In genomic region chr5:145116316-145116715, GRCm38 (mm10) we compare ENCODE assay signal across 8 mouse cellular contexts. TPM values are rescaled to one million over a fixed set of nuclear protein-coding genes. Genes with fewer than 3 reads are reported as not detected.
A peak's percentile ranks its signal among the peaks of the same experiment; 100 is the strongest.
DNase-seq lines count a peak whose midpoint lies in the region; ATAC-seq and TF ChIP-seq lines count a peak whose summit lies in the region.

No protein-coding gene starts in this region.

- no peaks in the 10 kb centered on the region for H3K9me3 ChIP-seq in hindbrain, embryonic 15.5 days
- H3K9me3 ChIP-seq in hindbrain, embryonic 16.5 days (ENCODE audit: control insufficient read depth, low read length) = no peaks in the 10 kb centered on the region
- no peaks in the 10 kb centered on the region for H3K9me3 ChIP-seq in heart, embryonic 14.5 days (ENCODE audit: control insufficient read depth, low read length)
- no peaks in the 10 kb centered on the region for H3K9me3 ChIP-seq in limb, embryonic 10.5 days (replicated peaks)

- no peak overlapping the region for H3K4me3 ChIP-seq in hindbrain, embryonic 15.5 days
- no peak overlapping the region for H3K4me3 ChIP-seq in hindbrain, embryonic 16.5 days (ENCODE audit: low read length)
- peak overlapping the region; percentile 68 for H3K4me3 ChIP-seq in bone marrow, adult 2 months (replicated peaks; ENCODE audit: control insufficient read depth, low read depth, low read length)
- H3K4me3 ChIP-seq in heart, embryonic 14.5 days (ENCODE audit: control insufficient read depth in 1 of 2, insufficient read depth in 1 of 2, low read depth in 1 of 2, low read length in 2 of 2) = peak overlapping the region in 1 of 2 experiments; percentile 20; a peak in 2 of 4 replicates
- H3K4me3 ChIP-seq in limb, embryonic 10.5 days = no peak overlapping the region
- peak overlapping the region; percentile 84 for H3K4me3 ChIP-seq in myocyte

- H3K27ac ChIP-seq in hindbrain, embryonic 15.5 days (replicated peaks) = 0 out of 2 replicates have a peak overlapping the region, but pooled peaks have one; percentile 1
- no peak overlapping the region; the same call in 1 of the 2 replicates for H3K27ac ChIP-seq in hindbrain, embryonic 16.5 days (ENCODE audit: low read depth, low read length)
- H3K27ac ChIP-seq in bone marrow, adult 2 months (ENCODE audit: control insufficient read depth, insufficient read depth, low read depth, low read length, poor library complexity) = peak overlapping the region; percentile 99
- H3K27ac ChIP-seq in heart, embryonic 14.5 days (replicated peaks in 1 of 2; ENCODE audit: control insufficient read depth in 1 of 2, insufficient read depth in 1 of 2, low read depth in 2 of 2, low read length in 2 of 2) = peak overlapping the region; percentile 65 to 77
- H3K27ac ChIP-seq in limb, embryonic 10.5 days = peak overlapping the region; percentile 58

- H3K4me2 ChIP-seq in hindbrain, embryonic 15.5 days = peak overlapping the region; percentile 11; the same call in 1 of the 2 replicates
- H3K4me2 ChIP-seq in hindbrain, embryonic 16.5 days (ENCODE audit: low read length) = no peak overlapping the region
- H3K4me2 ChIP-seq in heart, embryonic 14.5 days (ENCODE audit: low read length) = peak overlapping the region; percentile 89
- H3K4me2 ChIP-seq in myocyte (ENCODE audit: low read depth) = peak overlapping the region; percentile 79

- peak; percentile 41 for DNase-seq in limb, embryonic 10.5 days (ENCODE audit: low spot score)
- no peak for DNase-seq in cerebellum, adult 18-20 months
- no peak for DNase-seq in cerebellum, postnatal 10 days

- peaks cover 11% of the 10 kb centered on the region; the same call in 1 of the 2 replicates for H3K27me3 ChIP-seq in hindbrain, embryonic 15.5 days
- peaks cover 5% of the 10 kb centered on the region; the same call in 1 of the 2 replicates for H3K27me3 ChIP-seq in hindbrain, embryonic 16.5 days (replicated peaks; ENCODE audit: control insufficient read depth, insufficient read depth, low read length)
- H3K27me3 ChIP-seq in heart, embryonic 14.5 days (ENCODE audit: control insufficient read depth, insufficient read depth, low read length) = no peaks in the 10 kb centered on the region
- H3K27me3 ChIP-seq in limb, embryonic 10.5 days (ENCODE audit: low read depth, poor library complexity, severe bottlenecking) = peaks cover 8% of the 10 kb centered on the region; the same call in 1 of the 2 replicates
- no peaks in the 10 kb centered on the region for H3K27me3 ChIP-seq in myocyte (ENCODE audit: control insufficient read depth, insufficient read depth, insufficient read length)

- peaks cover 64% of the 10 kb centered on the region for H3K79me2 ChIP-seq in myocyte (ENCODE audit: control insufficient read depth, insufficient read depth)

- no peaks in the 10 kb centered on the region for H3K36me3 ChIP-seq in hindbrain, embryonic 15.5 days
- no peaks in the 10 kb centered on the region for H3K36me3 ChIP-seq in hindbrain, embryonic 16.5 days (ENCODE audit: control insufficient read depth, insufficient read depth, low read length)
- H3K36me3 ChIP-seq in heart, embryonic 14.5 days (ENCODE audit: control insufficient read depth, insufficient read depth, low read length) = peaks cover under 1% of the 10 kb centered on the region; the same call in 1 of the 2 replicates
- H3K36me3 ChIP-seq in limb, embryonic 10.5 days = peaks cover 16% of the 10 kb centered on the region
- H3K36me3 ChIP-seq in myocyte (ENCODE audit: control insufficient read depth, insufficient read depth) = no peaks in the 10 kb centered on the region

- H3ac ChIP-seq in myocyte (ENCODE audit: control insufficient read depth, insufficient read length) = no peak overlapping the region

- H3K4me1 ChIP-seq in hindbrain, embryonic 15.5 days (replicated peaks) = peaks cover 10% of the 10 kb centered on the region
- peaks cover 9% of the 10 kb centered on the region for H3K4me1 ChIP-seq in hindbrain, embryonic 16.5 days (ENCODE audit: control insufficient read depth, insufficient read depth, low read depth, low read length)
- H3K4me1 ChIP-seq in bone marrow, adult 2 months (ENCODE audit: control insufficient read depth, insufficient read depth, low read length) = no peaks in the 10 kb centered on the region; the same call in 1 of the 2 replicates
- peaks cover 12 to 26% of the 10 kb centered on the region in 2 experiments; a peak in 3 of 4 replicates for H3K4me1 ChIP-seq in heart, embryonic 14.5 days (ENCODE audit: control insufficient read depth in 2 of 2, insufficient read depth in 2 of 2, low read length in 2 of 2)
- peaks cover 40% of the 10 kb centered on the region for H3K4me1 ChIP-seq in limb, embryonic 10.5 days

- 63% methylated on average over 4 of the region's 4 CpGs for WGBS in hindbrain, embryonic 15.5 days
- 52% methylated on average over 4 of the region's 4 CpGs for WGBS in hindbrain, embryonic 16.5 days
- under 1% methylated on average over 4 of the region's 4 CpGs for WGBS in bone marrow, adult 2 months
- 44% methylated on average over 4 of the region's 4 CpGs for WGBS in heart, embryonic 14.5 days
- WGBS in limb, embryonic 10.5 days = 45% methylated on average over 4 of the region's 4 CpGs

- no peak for TF ChIP-seq CTCF in bone marrow, adult 2 months (IDR thresholded peaks at IDR 0.05; ENCODE audit: control insufficient read depth, insufficient read depth, low read length)

- H3K9ac ChIP-seq in hindbrain, embryonic 15.5 days = no peak overlapping the region
- no peak overlapping the region for H3K9ac ChIP-seq in hindbrain, embryonic 16.5 days (ENCODE audit: low read depth, low read length)
- 0 out of 2 replicates have a peak overlapping the region, but pooled peaks have one; percentile 5 for H3K9ac ChIP-seq in heart, embryonic 14.5 days (ENCODE audit: low read length)

- TF ChIP-seq POLR2A in bone marrow, adult 2 months (IDR thresholded peaks at IDR 0.05; ENCODE audit: borderline replicate concordance, control insufficient read depth, low read depth, low read length) = no peak
- TF ChIP-seq POLR2A in myocyte (IDR thresholded peaks at IDR 0.05; ENCODE audit: insufficient read length, low read depth) = no peak

- ATAC-seq in hindbrain, embryonic 15.5 days (ENCODE audit: low FRiP score, low read depth) = no peak
- no peak for ATAC-seq in hindbrain, embryonic 16.5 days
- peak; percentile 31; the same call in 1 of the 2 replicates for ATAC-seq in heart, embryonic 14.5 days (ENCODE audit: insufficient number of reproducible peaks, insufficient read depth, low FRiP score, low read depth)

TF ChIP-seq in myocyte, 11 proteins besides CTCF, POLR2A, EP300 and RAD21:
- TF ChIP-seq CEBPB (IDR thresholded peaks at IDR 0.05; ENCODE audit: insufficient read depth, poor library complexity, severe bottlenecking) (peak; percentile 48; the same call in 1 of the 2 replicates), MYOG (IDR thresholded peaks at IDR 0.05; ENCODE audit: control insufficient read depth in 1 of 3, insufficient read depth in 1 of 3, insufficient read length in 2 of 3, low read depth in 2 of 3) (no peak)

RNA-seq across cellular contexts. Expression of gene Arpc1b, which starts 2.3 kb away (rescaled TPM):
- 73.2 and 88.7 TPM in 2 replicates for polyA plus RNA-seq in hindbrain, embryonic 15.5 days (2015; fragmentation: Nextera tagmentation; extraction: Ambion mirVana)
- 72.7 and 84.8 TPM in 2 replicates for polyA plus RNA-seq in hindbrain, embryonic 16.5 days (2015; fragmentation: Nextera tagmentation; extraction: Ambion mirVana)
- polyA plus RNA-seq in bone marrow, adult 2 months (2011; ENCODE audit: insufficient read depth, insufficient read length, low replicate concordance, missing spikeins) = 143 and 318 TPM in 2 replicates
- polyA plus RNA-seq in heart, embryonic 14.5 days (2014; fragmentation: Nextera tagmentation; extraction: Ambion mirVana) = 84.8 and 137 TPM in 2 replicates
- polyA plus RNA-seq in limb, embryonic 10.5 days (2016; fragmentation: Nextera tagmentation; extraction: Ambion mirVana) = 148 and 161 TPM in 2 replicates
- 482 TPM for polyA plus RNA-seq in myocyte (2012; fragmentation: generic; extraction: Trizol)

RNA-seq across cellular contexts. Expression of gene Pdap1, which starts 23.7 kb away (rescaled TPM):
- 114 and 122 TPM in 2 replicates for polyA plus RNA-seq in hindbrain, embryonic 15.5 days (2015; fragmentation: Nextera tagmentation; extraction: Ambion mirVana)
- polyA plus RNA-seq in hindbrain, embryonic 16.5 days (2015; fragmentation: Nextera tagmentation; extraction: Ambion mirVana) = 90.9 and 98.7 TPM in 2 replicates
- polyA plus RNA-seq in bone marrow, adult 2 months (2011; ENCODE audit: insufficient read depth, insufficient read length, low replicate concordance, missing spikeins) = 74.2 and 101 TPM in 2 replicates
- polyA plus RNA-seq in heart, embryonic 14.5 days (2014; fragmentation: Nextera tagmentation; extraction: Ambion mirVana) = 60.9 and 69.1 TPM in 2 replicates
- 133 and 154 TPM in 2 replicates for polyA plus RNA-seq in limb, embryonic 10.5 days (2016; fragmentation: Nextera tagmentation; extraction: Ambion mirVana)
- 98.9 TPM for polyA plus RNA-seq in myocyte (2012; fragmentation: generic; extraction: Trizol)

RNA-seq across cellular contexts. Expression of gene Bud31, which starts 23.8 kb away (rescaled TPM):
- 172 and 186 TPM in 2 replicates for polyA plus RNA-seq in hindbrain, embryonic 15.5 days (2015; fragmentation: Nextera tagmentation; extraction: Ambion mirVana)
- 164 and 169 TPM in 2 replicates for polyA plus RNA-seq in hindbrain, embryonic 16.5 days (2015; fragmentation: Nextera tagmentation; extraction: Ambion mirVana)
- polyA plus RNA-seq in bone marrow, adult 2 months (2011; ENCODE audit: insufficient read depth, insufficient read length, low replicate concordance, missing spikeins) = 121 and 164 TPM in 2 replicates
- 130 and 135 TPM in 2 replicates for polyA plus RNA-seq in heart, embryonic 14.5 days (2014; fragmentation: Nextera tagmentation; extraction: Ambion mirVana)
- 277 and 305 TPM in 2 replicates for polyA plus RNA-seq in limb, embryonic 10.5 days (2016; fragmentation: Nextera tagmentation; extraction: Ambion mirVana)
- polyA plus RNA-seq in myocyte (2012; fragmentation: generic; extraction: Trizol) = 130 TPM

RNA-seq across cellular contexts. Expression of gene Kpna7, which starts 32.5 kb away (rescaled TPM):
- not detected in 2 replicates for polyA plus RNA-seq in hindbrain, embryonic 15.5 days (2015; fragmentation: Nextera tagmentation; extraction: Ambion mirVana)
- not detected in 2 replicates for polyA plus RNA-seq in hindbrain, embryonic 16.5 days (2015; fragmentation: Nextera tagmentation; extraction: Ambion mirVana)
- polyA plus RNA-seq in bone marrow, adult 2 months (2011; ENCODE audit: insufficient read depth, insufficient read length, low replicate concordance, missing spikeins) = 7.0 TPM in 1 of 2 replicates, not detected in the other
- not detected in 2 replicates for polyA plus RNA-seq in heart, embryonic 14.5 days (2014; fragmentation: Nextera tagmentation; extraction: Ambion mirVana)
- not detected in 2 replicates for polyA plus RNA-seq in limb, embryonic 10.5 days (2016; fragmentation: Nextera tagmentation; extraction: Ambion mirVana)
- not detected for polyA plus RNA-seq in myocyte (2012; fragmentation: generic; extraction: Trizol)

RNA-seq across cellular contexts. Expression of gene Arpc1a, which starts 32.7 kb away (rescaled TPM):
- 234 and 236 TPM in 2 replicates for polyA plus RNA-seq in hindbrain, embryonic 15.5 days (2015; fragmentation: Nextera tagmentation; extraction: Ambion mirVana)
- polyA plus RNA-seq in hindbrain, embryonic 16.5 days (2015; fragmentation: Nextera tagmentation; extraction: Ambion mirVana) = 234 and 235 TPM in 2 replicates
- 46.8 and 114 TPM in 2 replicates for polyA plus RNA-seq in bone marrow, adult 2 months (2011; ENCODE audit: insufficient read depth, insufficient read length, low replicate concordance, missing spikeins)
- 101 and 107 TPM in 2 replicates for polyA plus RNA-seq in heart, embryonic 14.5 days (2014; fragmentation: Nextera tagmentation; extraction: Ambion mirVana)
- 111 and 125 TPM in 2 replicates for polyA plus RNA-seq in limb, embryonic 10.5 days (2016; fragmentation: Nextera tagmentation; extraction: Ambion mirVana)
- 67.2 TPM for polyA plus RNA-seq in myocyte (2012; fragmentation: generic; extraction: Trizol)

Comparison
In these comparisons a context has a peak if more than half of its experiments do, and no peak if none do; other contexts are left out.
1. H3K4me3 ChIP-seq: peak in bone marrow, adult 2 months (single experiment) and myocyte (single experiment); none in hindbrain, embryonic 15.5 days (single experiment), hindbrain, embryonic 16.5 days (single experiment) and limb, embryonic 10.5 days (single experiment).